Mouse (Mus musculus) activated CD4-positive, CD25-positive, alpha-beta regulatory T cell, adult 4 months (primary cell): Measurements from ENCODE around the gene Snrpg. TPM values are rescaled to one million over a fixed set of nuclear protein-coding genes. Genes with fewer than 3 reads are reported as not detected.
A peak's percentile ranks its signal among the peaks of the same experiment; 100 is the strongest.
"Not testable (repeated sequence)": the region's sequence is repeated elsewhere in the genome, so short reads cannot be mapped to it uniquely, and the experiment has no call there.

Experiments used
- ATAC-seq: one replicate; pipeline ENCODE4 v1.8.0; 2017
- polyA plus RNA-seq, 2 experiments: library from polyadenylated mRNA; unstranded; fragments of 100-300 nt; shearing (Covaris generic); gene quantifications; one replicate each; pipeline ENCODE4 v1.2.1; 2017

The Snrpg gene
- polyA plus RNA-seq, 2 experiments from 2014 or later = 383 to 452 TPM

- ATAC-seq = no peak
Measured at GRCm38 (mm10) chr6:86368479-86368878, 2.6 kb upstream of the Snrpg start.

GRCm38 (mm10) chr6:86370093-86370713 is 901 bp upstream of the Snrpg start:
- no peak for ATAC-seq

GRCm38 (mm10) chr6:86371340-86371911 is 322 bp downstream of the Snrpg start:
- peak; percentile 98 for ATAC-seq

- no peak for ATAC-seq
Measured at GRCm38 (mm10) chr6:86371950-86372516, 929 bp downstream of the Snrpg start.

- no peak for ATAC-seq
Measured at GRCm38 (mm10) chr6:86373556-86373955, 2.5 kb downstream of the Snrpg start.

GRCm38 (mm10) chr6:86378341-86378740 is 7.2 kb downstream of the Snrpg start:
- no peak for ATAC-seq

- ATAC-seq = not testable (repeated sequence)
Measured at GRCm38 (mm10) chr6:86380112-86380511, 9.0 kb downstream of the Snrpg start.

- no peak for ATAC-seq
Measured at GRCm38 (mm10) chr6:86382551-86382950, 11.4 kb downstream of the Snrpg start.

GRCm38 (mm10) chr6:86383370-86383769 is 12.3 kb downstream of the Snrpg start:
- no peak for ATAC-seq

GRCm38 (mm10) chr6:86384692-86385091 is 13.6 kb downstream of the Snrpg start:
- no peak for ATAC-seq

GRCm38 (mm10) chr6:86385362-86386104 is 14.4 kb downstream of the Snrpg start:
- no peak for ATAC-seq

GRCm38 (mm10) chr6:86387313-86387712 is 16.2 kb downstream of the Snrpg start:
- no peak for ATAC-seq

- ATAC-seq = no peak
Measured at GRCm38 (mm10) chr6:86388461-86388860, 17.4 kb downstream of the Snrpg start.

GRCm38 (mm10) chr6:86391326-86391725 is 20.2 kb downstream of the Snrpg start:
- ATAC-seq = no peak

- ATAC-seq = no peak
Measured at GRCm38 (mm10) chr6:86393187-86393586, 22.1 kb downstream of the Snrpg start.

- no peak for ATAC-seq
Measured at GRCm38 (mm10) chr6:86394078-86394720, 23.1 kb downstream of the Snrpg start.

- no peak for ATAC-seq
Measured at GRCm38 (mm10) chr6:86395021-86395420, 23.9 kb downstream of the Snrpg start.

- no peak for ATAC-seq
Measured at GRCm38 (mm10) chr6:86395969-86396368, 24.9 kb downstream of the Snrpg start.

- ATAC-seq = peak; percentile 59
Measured at GRCm38 (mm10) chr6:86396581-86397256, 25.6 kb downstream of the Snrpg start, which contains the start of gene Pcyox1. TSS of gene Pcyox1 (minus strand) at chr6:86397154.

- ATAC-seq = peak; percentile 8
Measured at GRCm38 (mm10) chr6:86397257-86397980, 26.3 kb downstream of the Snrpg start.

- no peak for ATAC-seq
Measured at GRCm38 (mm10) chr6:86398986-86399385, 27.9 kb downstream of the Snrpg start.

- no peak for ATAC-seq
Measured at GRCm38 (mm10) chr6:86399995-86400394, 28.9 kb downstream of the Snrpg start.
